Mouse (Mus musculus) myocyte (in vitro differentiated cells): ENCODE data around the gene Arid1a. TPM values are rescaled to one million over a fixed set of nuclear protein-coding genes. Genes with fewer than 3 reads are reported as not detected.

Experiments
- H3K27me3 ChIP-seq: one replicate; pipeline ENCODE4 v1.6.1; 2011; ENCODE audit not compliant: control insufficient read depth, insufficient read depth, insufficient read length
- H3K36me3 ChIP-seq: one replicate; pipeline ENCODE4 v1.6.1; 2011; ENCODE audit not compliant: control insufficient read depth, insufficient read depth
- H3K4me2 ChIP-seq: one replicate; pipeline ENCODE4 v1.6.1; 2011; ENCODE audit warnings: low read depth, control low read depth
- H3K4me3 ChIP-seq: one replicate; pipeline ENCODE4 v1.5.1; 2011; ENCODE audit warnings: mild to moderate bottlenecking, control low read depth, moderate library complexity
- H3K79me2 ChIP-seq: one replicate; pipeline ENCODE4 v1.6.1; 2011; ENCODE audit not compliant: control insufficient read depth, insufficient read depth
- H3ac ChIP-seq: one replicate; pipeline ENCODE4 v1.6.1; 2011; ENCODE audit not compliant: control insufficient read depth, insufficient read length
- CEBPB ChIP-seq: IDR thresholded peaks from 2 replicates; pipeline ENCODE4 v1.6.1; 2011; ENCODE audit warnings: mild to moderate bottlenecking, moderate library complexity; ENCODE audit not compliant: poor library complexity, insufficient read depth, severe bottlenecking
- E2F4 ChIP-seq: IDR thresholded peaks from one replicate; pipeline ENCODE4 v1.6.1; 2011; ENCODE audit warnings: mild to moderate bottlenecking, control low read depth, moderate library complexity; ENCODE audit not compliant: insufficient read depth
- MAX ChIP-seq: IDR thresholded peaks from one replicate; pipeline ENCODE4 v1.6.1; 2011; ENCODE audit warnings: low read depth, mild to moderate bottlenecking, control low read depth
- MYOD1 ChIP-seq, 3 experiments: IDR thresholded peaks; one replicate each; pipeline ENCODE4 v1.6.1; 2011; ENCODE audit warnings: control low read depth in 2 of 3, low read depth in 2 of 3, mild to moderate bottlenecking in 2 of 3, moderate library complexity in 1 of 3; ENCODE audit not compliant: insufficient read length in 2 of 3, control insufficient read depth in 1 of 3
- MYOG ChIP-seq, 3 experiments: IDR thresholded peaks; one replicate each; pipeline ENCODE4 v1.6.1; 2011; ENCODE audit warnings: control low read depth in 2 of 3, low read depth in 2 of 3, mild to moderate bottlenecking in 2 of 3; ENCODE audit not compliant: insufficient read length in 2 of 3, control insufficient read depth in 1 of 3, insufficient read depth in 1 of 3
- POLR2A ChIP-seq: IDR thresholded peaks from one replicate; pipeline ENCODE4 v1.6.1; 2011; ENCODE audit warnings: low read depth, mild to moderate bottlenecking, control low read depth, moderate library complexity; ENCODE audit not compliant: insufficient read length
- POLR2AphosphoS2 ChIP-seq: IDR thresholded peaks from one replicate; pipeline ENCODE4 v1.6.1; 2011; ENCODE audit warnings: low read depth, control low read depth; ENCODE audit not compliant: insufficient read length
- REST ChIP-seq: IDR thresholded peaks from one replicate; pipeline ENCODE4 v1.6.1; 2011; ENCODE audit warnings: mild to moderate bottlenecking, control low read depth, moderate library complexity; ENCODE audit not compliant: insufficient read depth, insufficient read length
- SRF ChIP-seq: IDR thresholded peaks from one replicate; pipeline ENCODE4 v1.6.1; 2011; ENCODE audit warnings: low read depth; ENCODE audit not compliant: control insufficient read depth, insufficient read length
- TCF12 ChIP-seq: IDR thresholded peaks from one replicate; pipeline ENCODE4 v1.6.1; 2011; ENCODE audit warnings: mild to moderate bottlenecking, control low read depth; ENCODE audit not compliant: poor library complexity, insufficient read depth, severe bottlenecking
- TCF3 ChIP-seq: IDR thresholded peaks from one replicate; pipeline ENCODE4 v1.6.1; 2011; ENCODE audit warnings: low read depth, control low read depth; ENCODE audit not compliant: insufficient read length
- USF1 ChIP-seq: IDR thresholded peaks from one replicate; pipeline ENCODE4 v1.6.1; 2011; ENCODE audit warnings: low read depth, mild to moderate bottlenecking, control low read depth, moderate library complexity
- polyA plus RNA-seq: library from polyadenylated mRNA; unstranded; fragments of >200 nt; fragmentation: generic; extraction: Trizol; gene quantifications from one replicate; pipeline ENCODE4 v1.2.1, GENCODE M21; 2012; ENCODE audit warnings: missing spikeins

The Arid1a gene
- polyA plus RNA-seq, 1 experiment, result 23.2 TPM

GRCm38 (mm10) chr4:133690252-133690651 lies 66.3 kb downstream of the Arid1a start:
- no peaks in the 10 kb centered on the region for H3K27me3 ChIP-seq
- no peak overlapping the region for H3K4me2 ChIP-seq
- H3K4me3 ChIP-seq, result no peak overlapping the region
- no peak for TF ChIP-seq REST
- no peak for TF ChIP-seq CEBPB
- TF ChIP-seq MAX, result no peak
- TF ChIP-seq MYOD1 (IDR thresholded peaks at IDR 0.05; ENCODE audit: control insufficient read depth in 1 of 3, insufficient read length in 2 of 3, low read depth in 2 of 3), result no peak
- no peak for TF ChIP-seq POLR2A
- H3K36me3 ChIP-seq, result peaks cover 80% of the 10 kb centered on the region
- no peak overlapping the region for H3ac ChIP-seq
- no peaks in the 10 kb centered on the region for H3K79me2 ChIP-seq

- H3K4me3 ChIP-seq, result no peak overlapping the region
These were observed 68.0 kb downstream of the Arid1a start for GRCm38 (mm10) chr4:133688417-133689067.

GRCm38 (mm10) chr4:133687126-133687525 lies 69.4 kb downstream of the Arid1a start:
- TF ChIP-seq TCF12, result no peak
- no peak for TF ChIP-seq MAX
- TF ChIP-seq SRF, result no peak
- TF ChIP-seq TCF3, result no peak
- peaks cover 84% of the 10 kb centered on the region for H3K36me3 ChIP-seq
- H3K79me2 ChIP-seq, result no peaks in the 10 kb centered on the region
- H3ac ChIP-seq, result no peak overlapping the region
- H3K4me2 ChIP-seq, result no peak overlapping the region
- H3K4me3 ChIP-seq, result no peak overlapping the region
- no peaks in the 10 kb centered on the region for H3K27me3 ChIP-seq

More at GRCm38 (mm10) chr4:133688417-133689067, 68.0 kb downstream of the Arid1a start:
- Histone ChIP-seq H3K79me2 (no peaks in the 10 kb centered on the region), H3ac (no peak overlapping the region), H3K4me2 (no peak overlapping the region), H3K36me3 (peaks cover 84% of the 10 kb centered on the region), H3K27me3 (no peaks in the 10 kb centered on the region)
- TF ChIP-seq REST (no peak), MYOD1 (IDR thresholded peaks at IDR 0.05; ENCODE audit: control insufficient read depth in 1 of 3, insufficient read length in 2 of 3, low read depth in 2 of 3) (no peak), MAX (no peak), MYOG (IDR thresholded peaks at IDR 0.05; ENCODE audit: control insufficient read depth in 1 of 3, insufficient read depth in 1 of 3, insufficient read length in 2 of 3, low read depth in 2 of 3) (no peak), POLR2AphosphoS2 (no peak), TCF12 (no peak), USF1 (no peak), SRF (no peak), CEBPB (no peak), TCF3 (no peak), POLR2A (no peak), E2F4 (no peak)

GRCm38 (mm10) chr4:133686512-133686911 lies 70.1 kb downstream of the Arid1a start:
- Histone ChIP-seq H3K4me2 (no peak overlapping the region), H3K36me3 (peaks cover 81% of the 10 kb centered on the region), H3K27me3 (no peaks in the 10 kb centered on the region), H3K79me2 (no peaks in the 10 kb centered on the region), H3ac (no peak overlapping the region), H3K4me3 (no peak overlapping the region)
- TF ChIP-seq SRF, result no peak
- TF ChIP-seq POLR2A, result no peak
- TF ChIP-seq POLR2AphosphoS2, result no peak
- no peak for TF ChIP-seq TCF12
- no peak for TF ChIP-seq MAX
- TF ChIP-seq TCF3, result no peak
- no peak for TF ChIP-seq E2F4
- TF ChIP-seq USF1, result no peak
- TF ChIP-seq REST, result no peak

GRCm38 (mm10) chr4:133680206-133680786 lies 76.3 kb downstream of the Arid1a start:
- Histone ChIP-seq H3K4me3 (no peak overlapping the region), H3K79me2 (no peaks in the 10 kb centered on the region), H3K27me3 (no peaks in the 10 kb centered on the region), H3K4me2 (no peak overlapping the region), H3K36me3 (peaks cover 37% of the 10 kb centered on the region), H3ac (no peak overlapping the region)
- TF ChIP-seq TCF12 (no peak), SRF (no peak)
